Mouse (Mus musculus) lung, postnatal 25 days (tissue): ENCODE measurements at regions not wholly inside any gene's neighbourhood (a gene's known extent, or its start where the extent isn't known, plus 50 kb on each side); places are given as distances from the start of the nearest gene placed in this dataset.

Experiments
- DNase-seq: peaks from one replicate; pipeline ENCODE4 v3.0.0; 2022; ENCODE audit warnings: low spot score

DNA sequence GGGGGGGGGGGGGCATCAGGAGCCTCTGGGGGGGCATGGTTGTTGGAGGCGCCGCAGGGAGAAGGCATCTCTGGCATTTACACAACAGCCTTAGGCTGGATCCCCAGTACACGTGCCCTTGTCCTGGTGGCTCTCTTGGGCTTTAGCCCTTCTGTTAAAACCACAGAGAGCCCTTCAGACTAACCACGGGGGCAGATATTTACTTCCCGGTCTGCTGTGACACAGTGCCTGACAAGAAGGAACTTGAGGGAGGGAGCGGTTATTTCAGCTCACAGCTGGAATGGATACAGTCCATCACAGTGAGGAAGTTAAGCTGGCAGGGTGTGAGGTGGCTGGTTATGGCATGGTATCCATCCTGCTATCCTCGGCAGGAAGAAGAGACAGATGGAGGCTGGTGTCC is 71.0 kb upstream of the Gm11733 start:
- peak; percentile 73 for DNase-seq

- no peak for DNase-seq
Observed at GRCm38 (mm10) chr11:117413942-117414705, 70.0 kb upstream of the Gm11733 start.

- DNase-seq, result peak; percentile 33
Observed at GRCm38 (mm10) chr11:117414871-117415323, 69.3 kb upstream of the Gm11733 start.

DNA sequence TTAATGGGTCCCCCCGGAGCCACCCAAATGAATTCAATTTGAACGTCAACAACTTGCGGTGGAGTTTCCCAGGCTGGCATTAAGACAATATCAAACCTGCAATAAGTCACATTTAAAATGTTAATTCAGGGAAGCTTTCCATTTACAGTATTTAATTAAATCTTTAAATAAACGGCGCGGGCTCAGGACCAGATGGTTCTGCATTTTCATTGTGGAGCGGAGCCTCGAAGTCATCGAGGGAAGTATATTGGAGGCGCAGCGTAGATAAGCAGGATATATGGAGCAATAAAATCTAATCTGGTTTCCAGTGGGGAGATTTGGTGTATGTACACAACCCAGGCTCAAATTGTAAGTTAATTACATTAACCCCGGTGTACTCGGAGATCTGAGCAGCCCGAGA is 68.7 kb upstream of the Gm11733 start:
- DNase-seq, result no peak

DNA sequence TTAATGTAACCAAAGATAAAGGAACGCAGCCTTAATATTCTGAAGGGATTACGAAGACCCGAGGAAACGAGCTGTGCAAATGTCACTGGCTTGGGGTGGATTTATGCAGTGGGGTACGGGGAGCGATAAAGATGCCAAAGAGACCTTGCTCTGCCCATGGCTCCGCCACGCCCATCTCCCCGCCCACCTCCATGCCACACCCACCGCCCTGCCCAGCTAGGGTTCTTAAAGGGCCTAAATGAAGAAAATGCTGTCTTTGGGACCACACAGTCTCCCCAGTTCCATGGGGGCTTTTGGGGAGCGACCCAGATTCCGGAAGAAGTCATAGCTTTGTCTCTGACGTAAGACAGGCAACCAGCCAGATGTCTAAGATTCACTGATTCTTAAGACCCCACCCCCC is 68.2 kb upstream of the Gm11733 start:
- DNase-seq, result no peak

GRCm38 (mm10) chr11:117416984-117417670 is 67.0 kb upstream of the Gm11733 start:
- DNase-seq, result no peak

GRCm38 (mm10) chr11:117417959-117418574 is 66.1 kb upstream of the Gm11733 start:
- no peak for DNase-seq

- DNase-seq, result no peak
Observed at GRCm38 (mm10) chr11:117418939-117419338, 65.2 kb upstream of the Gm11733 start.

DNA sequence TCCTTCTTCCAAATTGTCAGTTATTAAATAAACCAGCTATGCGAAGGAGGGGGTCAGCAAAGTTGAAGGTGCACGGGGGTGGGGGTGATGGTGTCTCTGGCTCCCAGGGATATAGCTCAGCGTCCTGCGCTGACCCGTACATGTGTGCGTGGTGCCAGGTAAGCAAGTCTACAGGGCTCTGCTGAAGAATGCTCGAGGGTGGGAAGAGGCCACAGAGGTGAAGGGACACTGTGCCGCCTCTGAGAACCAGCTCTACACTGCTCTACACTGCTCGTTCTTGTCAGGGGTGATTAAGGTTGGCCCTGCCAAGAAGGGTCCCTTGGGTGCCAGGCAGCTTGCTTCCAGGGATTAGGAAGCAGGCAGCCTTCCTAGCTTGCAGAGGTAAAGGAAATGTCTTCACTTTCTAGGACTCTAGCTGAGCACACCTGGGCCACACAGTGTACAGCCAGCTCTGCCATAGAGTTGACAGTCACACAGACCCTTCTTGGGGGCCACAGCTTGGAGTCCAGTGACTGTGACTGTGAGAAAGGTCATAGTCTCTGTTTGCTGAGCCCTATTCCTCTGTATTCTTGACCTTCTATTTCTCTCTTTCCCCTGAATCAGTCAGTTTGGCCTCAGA is 64.7 kb upstream of the Gm11733 start:
- no peak for DNase-seq

GRCm38 (mm10) chr11:117422713-117423112 is 61.5 kb upstream of the Gm11733 start:
- no peak for DNase-seq

DNA sequence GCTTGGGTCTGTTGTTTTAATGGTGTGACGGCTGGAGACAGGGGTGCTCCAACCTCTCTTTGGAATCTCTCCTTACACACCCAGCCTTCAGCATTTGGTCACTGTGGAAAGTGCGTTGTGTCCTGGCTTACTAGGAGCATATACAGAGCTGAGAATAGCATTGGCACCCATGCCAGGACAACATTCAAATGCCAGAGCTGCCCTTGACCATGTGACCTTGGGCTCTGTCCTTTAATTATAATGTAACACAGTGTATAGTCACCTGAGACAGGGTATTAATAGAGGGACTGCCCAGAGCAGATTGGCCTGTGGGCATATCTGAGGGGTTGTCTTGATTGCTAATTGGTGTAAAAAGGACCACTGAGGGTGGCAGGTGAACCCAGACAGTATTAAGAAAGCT is 60.7 kb upstream of the Gm11733 start:
- DNase-seq, result no peak

GRCm38 (mm10) chr11:117425466-117425865 is 58.7 kb upstream of the Gm11733 start:
- DNase-seq, result no peak

DNA sequence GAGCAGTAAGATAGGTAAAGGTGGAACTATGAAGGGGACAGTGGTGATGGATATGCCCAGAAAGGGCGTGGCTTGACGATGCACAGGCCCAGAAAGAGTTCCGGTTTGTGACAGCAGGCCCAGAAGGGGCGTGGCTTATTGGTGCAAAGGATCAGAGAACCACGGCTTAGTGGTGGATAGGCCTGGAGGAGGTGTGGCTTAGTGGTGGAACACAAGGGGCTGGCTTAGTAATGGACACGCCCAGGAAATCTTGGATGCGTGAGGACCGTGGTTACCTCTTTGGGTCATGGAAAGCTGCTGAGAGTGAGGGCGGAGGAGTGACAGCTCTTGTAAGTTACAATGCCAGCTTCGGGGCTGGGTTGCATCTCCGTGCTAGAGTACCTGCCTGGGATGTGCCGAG is 58.2 kb upstream of the Gm11733 start:
- DNase-seq, result no peak

- DNase-seq, result no peak
Observed at GRCm38 (mm10) chr11:117426651-117427050, 57.5 kb upstream of the Gm11733 start.

DNA sequence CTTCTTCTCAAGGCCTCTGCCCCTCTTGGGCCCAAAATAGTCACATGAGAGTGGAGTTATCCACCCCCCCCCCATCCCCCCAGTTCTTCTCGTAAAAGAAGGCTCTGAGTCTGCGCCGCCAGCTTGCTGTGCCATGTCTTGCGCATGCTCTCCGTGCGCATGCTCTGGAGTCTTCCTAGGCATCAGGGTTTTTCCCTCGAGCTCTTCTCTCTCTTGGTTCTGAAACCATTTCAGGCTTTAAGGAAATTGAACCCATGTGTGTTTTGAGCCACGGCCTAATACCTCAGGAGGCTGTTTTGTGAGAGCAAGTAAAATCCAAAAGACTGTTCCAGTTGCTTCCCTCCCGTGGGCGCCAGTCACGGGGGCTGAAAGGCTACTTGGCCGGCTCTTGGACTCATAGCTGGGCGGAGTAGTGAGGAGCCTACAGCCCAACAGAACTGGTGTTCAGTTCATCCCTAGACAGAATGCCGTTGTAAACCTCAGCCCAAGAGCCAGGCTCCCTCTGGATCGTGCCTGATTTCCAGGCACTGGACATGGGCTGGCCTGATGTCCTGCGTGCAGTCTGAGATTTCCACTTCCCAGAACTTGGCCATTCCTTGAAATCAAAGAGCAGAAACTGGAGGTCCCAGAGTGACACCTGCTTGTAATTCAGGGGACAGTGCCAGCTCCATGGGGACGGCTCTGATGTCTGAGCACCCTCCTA is 56.2 kb upstream of the Gm11733 start:
- DNase-seq, result no peak

GRCm38 (mm10) chr11:117429326-117429752 is 54.8 kb upstream of the Gm11733 start:
- DNase-seq, result no peak

GRCm38 (mm10) chr11:117429894-117430293 is 54.3 kb upstream of the Gm11733 start:
- no peak for DNase-seq

DNA sequence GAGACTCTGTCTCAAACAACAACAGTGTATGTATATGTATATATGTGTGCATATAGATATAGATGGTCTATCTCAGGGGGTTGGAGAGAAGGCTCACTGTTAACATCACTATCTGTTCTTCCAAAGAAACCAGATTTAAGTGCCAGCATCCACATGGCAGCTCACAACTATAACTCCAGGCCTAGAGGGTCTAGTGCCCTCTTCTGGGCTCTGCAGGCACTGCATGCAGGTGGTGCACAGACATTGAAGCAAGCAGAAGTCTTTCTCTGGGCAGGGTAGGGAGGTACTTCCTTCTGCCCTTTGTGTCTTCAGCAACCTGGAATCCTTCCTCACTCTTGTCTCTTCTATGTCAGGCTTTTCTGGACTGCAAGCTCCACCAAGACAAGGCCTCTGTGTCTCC is 50.1 kb upstream of the Gm11733 start:
- no peak for DNase-seq
